Mouse (Mus musculus) forebrain, postnatal 0 days (tissue): Measurements from ENCODE around the gene Tgm7. TPM values are rescaled to one million over a fixed set of nuclear protein-coding genes. Genes with fewer than 3 reads are reported as not detected.

Experiments used
- ATAC-seq: fragments of 200-750 bp; cut with Nextera tagmentation; 2 replicates; pipeline ENCODE4 v1.8.0; 2017; ENCODE audit warnings: mild to moderate bottlenecking, moderate library complexity
- DNase-seq: peaks from one replicate; pipeline ENCODE4 v3.0.0-alpha.2; 2015
- H3K27ac ChIP-seq: fragments of 300-500 bp; sonication (generic); 2 replicates; pipeline ENCODE4 v1.5.1; 2014; ENCODE audit warnings: low read depth, mild to moderate bottlenecking, antibody characterized with exemption, low read length, moderate library complexity, mixed read lengths
- H3K27me3 ChIP-seq: fragments of 300-500 bp; sonication (generic); 2 replicates; pipeline ENCODE4 v1.6.1; 2014; ENCODE audit warnings: mild to moderate bottlenecking, low read length, mixed read lengths; ENCODE audit not compliant: insufficient read depth
- H3K36me3 ChIP-seq: fragments of 300-500 bp; sonication (generic); 2 replicates; pipeline ENCODE4 v1.6.1; 2014; ENCODE audit warnings: mild to moderate bottlenecking, moderate library complexity; ENCODE audit not compliant: insufficient read depth
- H3K4me1 ChIP-seq: fragments of 300-500 bp; sonication (generic); 2 replicates; pipeline ENCODE4 v1.6.1; 2014; ENCODE audit warnings: antibody characterized with exemption; ENCODE audit not compliant: insufficient read depth
- H3K4me2 ChIP-seq: fragments of 300-500 bp; sonication (generic); 2 replicates; pipeline ENCODE4 v1.6.1; 2014; ENCODE audit warnings: low read depth, mild to moderate bottlenecking, moderate library complexity
- H3K4me3 ChIP-seq: fragments of 300-500 bp; sonication (generic); 2 replicates; pipeline ENCODE4 v1.5.1; 2014; ENCODE audit warnings: low read depth, low read length, mixed read lengths
- H3K9ac ChIP-seq: fragments of 300-500 bp; sonication (generic); 2 replicates; pipeline ENCODE4 v1.6.1; 2014; ENCODE audit warnings: mild to moderate bottlenecking
- H3K9me3 ChIP-seq: fragments of 300-500 bp; sonication (generic); 2 replicates; pipeline ENCODE4 v1.6.1; 2016; ENCODE audit warnings: low read length
- CTCF ChIP-seq: sonication (generic); IDR thresholded peaks from 2 replicates; pipeline ENCODE4 v1.5.1; 2016; ENCODE audit warnings: antibody characterized with exemption, control low read depth, low read depth
- WGBS: fragments of 180-500 bp; shearing (Covaris S2); extraction: QIAGEN DNeasy Blood & Tissue Kit; methylation state at CpG from one replicate; pipeline ENCODE4 v1.1.7; 2014; 5-methylcytosine and 5-hydroxymethylcytosine counted together
- polyA plus RNA-seq: library from polyadenylated mRNA; unstranded; fragments of >200 nt; fragmentation: Nextera tagmentation; extraction: Ambion mirVana; gene quantifications from 2 replicates; pipeline ENCODE4 v1.2.1, GENCODE M21; 2015
- total RNA-seq: library from RNA; depleted of rRNA; stranded (reverse); fragments of >200 nt; gene quantifications from 2 replicates; pipeline ENCODE4 v1.2.3, GENCODE M21; 2014; rRNA removed

The Tgm7 gene
- total RNA-seq (not detected in 2 replicates), polyA plus RNA-seq (not detected in 2 replicates)

- WGBS: 85% methylated on average over 4 of the region's 4 CpGs
- no peak for TF ChIP-seq CTCF
- H3K9ac ChIP-seq: no peak within 1 kb of the TSS
- no peaks in the 10 kb centered on the region for H3K27me3 ChIP-seq
- H3K4me1 ChIP-seq: no peaks in the 10 kb centered on the region
- H3K9me3 ChIP-seq: no peaks in the 10 kb centered on the region
- ATAC-seq (no peak), DNase-seq (no peak)
- H3K4me2 ChIP-seq: no peak within 1 kb of the TSS
- no peak within 1 kb of the TSS for H3K4me3 ChIP-seq
- H3K27ac ChIP-seq: no peak within 1 kb of the TSS
- no peaks in the 10 kb centered on the region for H3K36me3 ChIP-seq
These were observed at the start of gene Tgm7 for GRCm38 (mm10) chr2:121109695-121110094. Gene Tgm7, minus strand, starts transcription at chr2:121109795.

DNA sequence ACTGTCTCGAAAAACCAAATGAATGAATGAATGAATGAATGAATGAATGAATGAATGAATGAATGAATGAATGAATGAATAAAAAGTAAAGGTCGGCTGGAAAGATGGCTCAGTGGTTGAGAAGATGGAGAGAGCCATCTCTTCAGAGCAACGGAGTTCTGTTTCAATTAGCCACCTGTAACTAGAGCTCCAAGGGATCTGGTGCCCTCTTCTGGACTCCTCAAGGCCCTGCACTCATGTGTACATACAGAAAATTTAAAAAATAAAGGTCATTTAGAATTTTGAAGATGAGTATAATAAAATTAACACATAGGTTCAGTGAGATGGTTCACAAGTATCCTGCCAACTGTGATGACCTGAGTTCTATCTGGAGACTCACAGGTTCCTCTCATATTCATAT lies 43.5 kb upstream of the Tgm7 start:
- Histone ChIP-seq H3K9ac (no peak overlapping the region), H3K9me3 (no peaks in the 10 kb centered on the region), H3K27me3 (no peaks in the 10 kb centered on the region), H3K4me1 (no peaks in the 10 kb centered on the region), H3K4me2 (no peak overlapping the region), H3K4me3 (no peak overlapping the region), H3K36me3 (peaks cover 32% of the 10 kb centered on the region), H3K27ac (no peak overlapping the region)
- ATAC-seq: no peak
- WGBS: 90% methylated on average over 3 of the region's 3 CpGs
- no peak for DNase-seq
- no peak; the same call in 1 of the 2 replicates for TF ChIP-seq CTCF

DNA sequence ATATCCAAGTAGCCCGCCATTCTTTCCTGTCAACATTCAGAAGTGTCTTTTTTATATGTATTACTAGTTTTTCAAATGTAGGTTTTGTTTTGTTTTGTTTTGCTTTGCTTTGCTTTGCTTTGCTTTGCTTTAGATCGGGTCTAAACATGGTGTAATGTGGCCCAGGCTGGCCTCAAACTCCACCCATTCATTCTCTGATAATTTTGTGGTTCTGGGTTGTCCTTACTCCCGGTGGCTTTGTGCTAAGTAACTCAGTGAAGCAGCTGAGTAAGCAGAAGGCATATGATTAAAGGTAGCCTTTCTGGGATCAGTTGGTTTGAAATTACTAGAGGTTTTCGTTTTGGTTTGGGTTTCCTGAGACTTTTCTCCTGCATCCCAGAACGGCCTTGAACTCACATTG lies 40.1 kb upstream of the Tgm7 start:
- WGBS: 88% methylated on average over 5 of the region's 5 CpGs
- Histone ChIP-seq H3K9ac (no peak overlapping the region), H3K36me3 (peaks cover 33% of the 10 kb centered on the region), H3K4me1 (no peaks in the 10 kb centered on the region), H3K4me2 (no peak overlapping the region), H3K27ac (no peak overlapping the region), H3K27me3 (no peaks in the 10 kb centered on the region), H3K9me3 (no peaks in the 10 kb centered on the region), H3K4me3 (no peak overlapping the region)
- DNase-seq: no peak
- TF ChIP-seq CTCF: no peak
- ATAC-seq: no peak

GRCm38 (mm10) chr2:121142415-121142814 lies 32.8 kb upstream of the Tgm7 start:
- H3K4me3 ChIP-seq: no peak overlapping the region
- TF ChIP-seq CTCF: no peak
- DNase-seq (no peak), ATAC-seq (no peak)
- WGBS: 56% methylated on average over 2 of the region's 2 CpGs
- no peaks in the 10 kb centered on the region for H3K27me3 ChIP-seq
- H3K36me3 ChIP-seq: peaks cover 21% of the 10 kb centered on the region; the same call in 1 of the 2 replicates
- peaks cover 25% of the 10 kb centered on the region for H3K4me1 ChIP-seq
- H3K9ac ChIP-seq: no peak overlapping the region
- no peak overlapping the region for H3K4me2 ChIP-seq
- H3K9me3 ChIP-seq: no peaks in the 10 kb centered on the region
- H3K27ac ChIP-seq: no peak overlapping the region

GRCm38 (mm10) chr2:121141216-121142035 lies 31.8 kb upstream of the Tgm7 start:
- peak overlapping the region; percentile 81 for H3K9ac ChIP-seq
- no peak for TF ChIP-seq CTCF
- peak overlapping the region; percentile 98 for H3K27ac ChIP-seq
- ATAC-seq (no peak), DNase-seq (no peak)
- H3K36me3 ChIP-seq: peaks cover 14% of the 10 kb centered on the region; the same call in 1 of the 2 replicates
- H3K9me3 ChIP-seq: no peaks in the 10 kb centered on the region
- no peaks in the 10 kb centered on the region for H3K27me3 ChIP-seq
- H3K4me2 ChIP-seq: peak overlapping the region; percentile 61
- peak overlapping the region; percentile 68 for H3K4me3 ChIP-seq
- H3K4me1 ChIP-seq: peaks cover 25% of the 10 kb centered on the region
- WGBS: 59% methylated on average over 16 of the region's 16 CpGs

DNA sequence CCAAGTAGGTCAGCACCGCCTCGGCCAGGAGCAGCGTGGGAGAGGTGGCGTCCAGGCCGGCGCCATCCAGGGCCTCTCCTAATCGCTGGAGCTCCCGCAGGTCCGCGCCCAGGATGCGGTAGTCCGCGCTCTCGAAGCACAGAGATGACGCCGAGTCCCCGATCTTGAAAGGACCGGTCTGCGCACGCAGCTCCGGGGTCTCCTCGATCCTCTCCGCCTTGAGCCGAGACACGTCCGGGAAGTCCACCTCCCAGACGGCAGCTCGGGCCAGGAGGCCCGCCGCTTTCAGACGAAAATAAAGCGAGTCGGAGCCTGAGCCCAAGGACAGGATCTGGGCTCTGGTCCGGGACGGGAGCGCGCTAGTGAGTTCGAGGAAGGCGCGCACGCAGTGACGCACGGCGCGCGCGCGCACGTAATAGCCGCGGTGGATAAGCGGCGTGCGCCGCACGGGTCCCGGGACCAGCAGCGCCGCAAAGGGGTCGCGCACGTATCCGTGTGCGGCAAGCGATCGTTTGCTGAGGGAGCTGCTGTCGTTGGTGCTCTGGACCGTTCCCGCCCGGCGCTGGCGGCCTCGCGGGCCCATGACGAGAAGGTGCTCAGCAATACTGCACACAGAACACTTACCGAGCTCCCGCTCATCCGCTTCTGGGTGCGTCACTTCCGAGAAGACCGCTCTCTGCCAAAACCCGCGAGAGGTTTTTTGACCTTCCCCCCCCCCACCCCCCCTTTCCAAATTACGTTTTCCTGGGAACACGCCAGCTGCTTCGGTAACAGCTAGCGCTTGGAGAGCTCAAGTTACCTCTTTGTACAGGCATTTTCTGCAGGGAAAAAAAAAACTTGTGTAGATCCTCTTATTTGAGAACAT lies 30.7 kb upstream of the Tgm7 start, which contains the start of the genes Adal and Lcmt2:
Gene Adal, plus strand, starts transcription at position 411 of the 865 bp plus-strand sequence.
Gene Lcmt2, minus strand, starts transcription at position 636 of the 865 bp plus-strand sequence.
- Histone ChIP-seq H3K4me1 (peaks cover 25% of the 10 kb centered on the region), H3K4me3 (peak within 1 kb of the TSS; percentile 68), H3K4me2 (peak within 1 kb of the TSS; percentile 61), H3K9ac (peak within 1 kb of the TSS; percentile 81), H3K36me3 (peaks cover 6% of the 10 kb centered on the region; the same call in 1 of the 2 replicates), H3K27ac (peak within 1 kb of the TSS; percentile 98), H3K27me3 (no peaks in the 10 kb centered on the region), H3K9me3 (no peaks in the 10 kb centered on the region)
- ATAC-seq: peak; percentile 96
- no peak for TF ChIP-seq CTCF
- DNase-seq: peak; percentile 97
- WGBS: 2% methylated on average over 87 of the region's 87 CpGs
